Mouse (Mus musculus): ENCODE measurements around the gene Snrpd3.

DNA sequence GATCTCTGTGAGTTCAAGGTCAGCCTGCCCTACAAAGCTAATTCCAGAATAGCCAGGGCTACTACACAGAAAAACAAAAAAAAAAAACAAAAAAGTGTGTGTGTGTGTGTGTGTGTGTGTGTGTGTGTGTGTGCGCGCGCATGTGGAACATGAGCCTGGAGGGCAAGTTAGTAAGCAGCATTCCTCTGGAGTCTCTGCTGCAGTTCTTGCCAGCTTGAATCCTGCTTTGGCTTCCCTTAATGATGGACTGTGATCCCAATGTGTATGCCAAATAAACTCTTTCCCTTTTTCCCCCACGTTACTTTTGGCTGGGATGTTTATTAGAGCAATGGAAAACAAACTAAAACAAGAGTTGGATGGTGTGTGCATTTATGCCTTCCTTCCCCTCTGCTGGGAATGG is 4.3 kb downstream of the Snrpd3 start:
- TF ChIP-seq GATA1 (IDR thresholded peaks at IDR 0.05; ENCODE audit: low read length) (no peak), TAL1 (IDR thresholded peaks at IDR 0.05; ENCODE audit: low read length) (no peak)

Data from erythroblast, embryonic 14.5 days (primary cell).